Comparison of ENCODE assay signal across 26 mouse cellular contexts in genomic region chr16:35808838-35809237, GRCm38 (mm10). TPM values are rescaled to one million over a fixed set of nuclear protein-coding genes. Genes with fewer than 3 reads are reported as not detected.
DNase-seq lines count a peak whose midpoint lies in the region; ATAC-seq and TF ChIP-seq lines count a peak whose summit lies in the region.
"Had no signal": no experiment of that assay in that cellular context is flagged by ENCODE, and none has a peak within 500 bp of the region (broad histone marks: within the 10 kb centered on the region; RNA-seq: fewer than 3 reads in every experiment).

No protein-coding gene starts in this region.

- 62% methylated on average over 2 of the region's 2 CpGs for WGBS in liver, embryonic 14.5 days (ENCODE audit: insufficient replicate concordance)

- H3K4me3 ChIP-seq in erythroblast, embryonic 14.5 days (replicated peaks) = peak overlapping the region; percentile 60
- peak overlapping the region; percentile 57 to 58 for H3K4me3 ChIP-seq in liver, embryonic 14.5 days (ENCODE audit: insufficient read depth in 1 of 2, low read depth in 2 of 2, low read length in 2 of 2)
- H3K4me3 ChIP-seq: embryonic facial prominence, embryonic 10.5 days; forebrain, embryonic 12.5 days; heart, embryonic 15.5 days; limb, embryonic 12.5 days; midbrain, embryonic 15.5 days; neural tube, embryonic 12.5 days had no signal

- peaks cover 84% of the 10 kb centered on the region for H3K4me1 ChIP-seq in erythroblast, embryonic 14.5 days (ENCODE audit: control insufficient read depth)
- H3K4me1 ChIP-seq in liver, embryonic 14.5 days (replicated peaks; ENCODE audit: control insufficient read depth in 2 of 2, insufficient read depth in 2 of 2, low read length in 1 of 2) = peaks cover 31 to 36% of the 10 kb centered on the region in 2 experiments
- H3K4me1 ChIP-seq: embryonic facial prominence, embryonic 10.5 days; forebrain, embryonic 12.5 days; limb, embryonic 12.5 days; midbrain, embryonic 15.5 days; neural tube, embryonic 12.5 days had no signal

- peak; percentile 18 for DNase-seq in kidney, adult 9 months
- no peak for DNase-seq in kidney, postnatal 10 days
- DNase-seq in liver, embryonic 14.5 days (ENCODE audit: low read depth in 3 of 3, low spot score in 3 of 3) = peak; percentile 68 to 76 (median 70)
- peak; percentile 13 to 50 for DNase-seq in spleen, postnatal 36 days (ENCODE audit: low spot score in 2 of 2)
- no peak for DNase-seq in lung, postnatal 36 days
- no peak for DNase-seq in frontal cortex, postnatal 36 days (ENCODE audit: low spot score in 2 of 2)
- no peak for DNase-seq in adrenal gland, postnatal 25 days
- DNase-seq: adrenal gland, postnatal 36 days; cerebellum, adult 9-10 months; gastrocnemius, postnatal 36 days; heart, postnatal 36 days; kidney, adult 18-20 months; kidney, postnatal 25 days; layer of hippocampus, postnatal 36 days; lung, adult 2 months; lung, postnatal 14 days; right cerebral cortex, postnatal 25 days had no signal

- TF ChIP-seq CTCF in liver, embryonic 14.5 days (IDR thresholded peaks at IDR 0.05; ENCODE audit: low read depth) = no peak

- H3K27ac ChIP-seq in liver, embryonic 14.5 days = peak overlapping the region; percentile 96
- H3K27ac ChIP-seq: embryonic facial prominence, embryonic 10.5 days; forebrain, embryonic 12.5 days; heart, embryonic 15.5 days; hindbrain, embryonic 14.5 days; limb, embryonic 12.5 days; midbrain, embryonic 15.5 days; neural tube, embryonic 12.5 days had no signal

- H3K9me3 ChIP-seq in erythroblast, embryonic 14.5 days (ENCODE audit: control insufficient read depth, low read length) = peaks cover 16% of the 10 kb centered on the region
- peaks cover 9% of the 10 kb centered on the region for H3K9me3 ChIP-seq in liver, embryonic 14.5 days (ENCODE audit: control insufficient read depth, low read length)
- H3K9me3 ChIP-seq: embryonic facial prominence, embryonic 10.5 days; forebrain, embryonic 12.5 days; heart, embryonic 15.5 days; limb, embryonic 12.5 days; midbrain, embryonic 15.5 days; neural tube, embryonic 12.5 days had no signal

- H3K27me3 ChIP-seq in erythroblast, embryonic 14.5 days (ENCODE audit: control insufficient read depth) = no peaks in the 10 kb centered on the region
- H3K27me3 ChIP-seq in liver, embryonic 14.5 days (ENCODE audit: control insufficient read depth, insufficient read depth, low read length) = no peaks in the 10 kb centered on the region
- H3K27me3 ChIP-seq: forebrain, embryonic 12.5 days; heart, embryonic 15.5 days; limb, embryonic 12.5 days; midbrain, embryonic 15.5 days; neural tube, embryonic 12.5 days had no signal

- H3K4me2 ChIP-seq in liver, embryonic 14.5 days (ENCODE audit: low read depth) = peak overlapping the region; percentile 81
- H3K4me2 ChIP-seq: forebrain, embryonic 12.5 days; heart, embryonic 15.5 days; hindbrain, embryonic 14.5 days; limb, embryonic 12.5 days; midbrain, embryonic 15.5 days; neural tube, embryonic 12.5 days had no signal

- H3K36me3 ChIP-seq in erythroblast, embryonic 14.5 days (ENCODE audit: control insufficient read depth) = peaks cover 73% of the 10 kb centered on the region
- peaks cover 15% of the 10 kb centered on the region for H3K36me3 ChIP-seq in liver, embryonic 14.5 days (replicated peaks; ENCODE audit: control insufficient read depth, insufficient read depth, low read depth)
- H3K36me3 ChIP-seq: heart, embryonic 15.5 days; midbrain, embryonic 15.5 days; neural tube, embryonic 12.5 days had no signal

- TF ChIP-seq EP300 in liver, embryonic 14.5 days (IDR thresholded peaks at IDR 0.05; ENCODE audit: low read depth) = peak; percentile 87

- peak overlapping the region; percentile 79 for H3K9ac ChIP-seq in liver, embryonic 14.5 days (replicated peaks)
- H3K9ac ChIP-seq: forebrain, embryonic 12.5 days; heart, embryonic 15.5 days; hindbrain, embryonic 14.5 days; limb, embryonic 12.5 days; midbrain, embryonic 15.5 days; neural tube, embryonic 12.5 days had no signal

- ATAC-seq in liver, embryonic 14.5 days (ENCODE audit: insufficient read depth) = peak; percentile 80
- ATAC-seq: inflammation-experienced regulatory T-cells, adult 6 months; midbrain, embryonic 15.5 days had no signal

RNA-seq across cellular contexts. Expression of gene Hspbap1, which starts 38.7 kb away (rescaled TPM):
- polyA plus RNA-seq in erythroblast, embryonic 14.5 days (2012) = 6.2 and 6.4 TPM in 2 replicates
- 10.1 and 12.8 TPM in 2 replicates for polyA plus RNA-seq in liver, embryonic 14.5 days (2012; rRNA removed)
- polyA plus RNA-seq in liver, embryonic 14.5 days (2014; fragmentation: Nextera tagmentation; extraction: Ambion mirVana) = 15.3 and 17.0 TPM in 2 replicates
- 5.2 and 8.0 TPM in 2 replicates for total RNA-seq in adrenal gland, postnatal 25 days (2021)

RNA-seq across cellular contexts. Expression of gene Dirc2, which starts 39.7 kb away (rescaled TPM):
- polyA plus RNA-seq in erythroblast, embryonic 14.5 days (2012) = 0.34 and 0.97 TPM in 2 replicates
- 3.9 and 4.9 TPM in 2 replicates for polyA plus RNA-seq in liver, embryonic 14.5 days (2012; rRNA removed)
- 5.8 and 5.9 TPM in 2 replicates for polyA plus RNA-seq in liver, embryonic 14.5 days (2014; fragmentation: Nextera tagmentation; extraction: Ambion mirVana)
- total RNA-seq in adrenal gland, postnatal 25 days (2021) = 28.1 and 34.0 TPM in 2 replicates

Comparison
In these comparisons a context has a peak if more than half of its experiments do, and no peak if none do; other contexts are left out.
1. DNase-seq: peak in kidney, adult 9 months (single experiment), liver, embryonic 14.5 days (3 of 3) and spleen, postnatal 36 days (2 of 2); none in kidney, postnatal 10 days (single experiment), lung, postnatal 36 days (single experiment), frontal cortex, postnatal 36 days (0 of 2) and adrenal gland, postnatal 25 days (single experiment).